Mouse (Mus musculus): ENCODE measurements at regions not wholly inside any gene's neighbourhood (a gene's known extent, or its start where the extent isn't known, plus 50 kb on each side); places are given as distances from the start of the nearest gene placed in this dataset.

GRCm38 (mm10) chr1:73142845-73143244, 127.1 kb upstream of the Tnp1 start:
- H3K36me3 ChIP-seq (ENCODE audit: control insufficient read depth, insufficient read depth, low read length), result no peaks in the 10 kb centered on the region
- H3K27ac ChIP-seq (ENCODE audit: low read depth, low read length), result no peak overlapping the region
- H3K4me3 ChIP-seq (ENCODE audit: low read depth, low read length), result no peak overlapping the region
- no peak overlapping the region for H3K9ac ChIP-seq (replicated peaks; ENCODE audit: low read depth, low read length)
- no peaks in the 10 kb centered on the region for H3K9me3 ChIP-seq (ENCODE audit: control insufficient read depth, low read length)
- 88% methylated on average over 8 of the region's 8 CpGs for WGBS
- H3K27me3 ChIP-seq (ENCODE audit: control insufficient read depth, insufficient read depth, low read length), result no peaks in the 10 kb centered on the region
- no peak overlapping the region for H3K4me2 ChIP-seq (ENCODE audit: low read depth, low read length)
- no peaks in the 10 kb centered on the region for H3K4me1 ChIP-seq (ENCODE audit: control insufficient read depth, insufficient read depth, low read length)
- no peak for ATAC-seq (ENCODE audit: low read depth)

GRCm38 (mm10) chr1:73140557-73141345, 125.0 kb upstream of the Tnp1 start:
- Histone ChIP-seq H3K4me2 (ENCODE audit: low read depth, low read length) (no peak overlapping the region), H3K9me3 (ENCODE audit: control insufficient read depth, low read length) (no peaks in the 10 kb centered on the region), H3K27me3 (ENCODE audit: control insufficient read depth, insufficient read depth, low read length) (no peaks in the 10 kb centered on the region), H3K4me1 (ENCODE audit: control insufficient read depth, insufficient read depth, low read length) (no peaks in the 10 kb centered on the region), H3K4me3 (ENCODE audit: low read depth, low read length) (no peak overlapping the region), H3K9ac (replicated peaks; ENCODE audit: low read depth, low read length) (no peak overlapping the region), H3K36me3 (ENCODE audit: control insufficient read depth, insufficient read depth, low read length) (no peaks in the 10 kb centered on the region), H3K27ac (ENCODE audit: low read depth, low read length) (no peak overlapping the region)
- no peak for ATAC-seq (ENCODE audit: low read depth)
- 66% methylated on average over 7 of the region's 7 CpGs for WGBS

DNA sequence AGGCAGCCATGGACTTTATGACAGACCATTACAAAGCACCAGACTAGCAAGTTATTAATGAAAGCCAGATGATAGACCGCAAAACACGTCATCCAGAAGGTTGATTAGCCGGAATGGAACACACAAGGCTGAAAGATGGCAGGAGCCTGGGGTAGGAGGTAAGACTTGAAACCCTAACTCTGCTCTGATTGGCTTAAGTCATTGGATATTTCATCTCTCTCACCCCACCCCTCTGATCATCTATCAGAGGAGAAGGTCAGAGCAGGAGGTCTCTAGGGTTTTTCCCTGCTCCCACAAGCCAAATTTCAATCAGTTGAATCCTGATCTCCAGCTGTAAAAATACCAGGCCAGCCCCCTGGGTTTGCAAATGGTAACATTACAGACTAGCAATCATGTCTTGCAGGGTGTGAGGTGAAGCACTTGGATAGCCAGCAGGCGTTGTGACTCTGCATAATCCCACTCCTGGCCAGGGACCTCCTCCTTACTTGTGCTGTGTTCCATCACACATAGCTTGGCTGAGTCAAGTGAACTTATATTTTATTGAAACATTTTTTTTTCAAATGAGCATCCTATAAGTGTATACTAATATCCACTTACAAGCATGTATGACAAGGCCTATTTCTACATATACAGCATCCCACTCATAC, 114.6 kb upstream of the Tnp1 start:
- H3K27ac ChIP-seq (ENCODE audit: low read depth, low read length), result no peak overlapping the region
- ATAC-seq (ENCODE audit: low read depth), result no peak
- H3K27me3 ChIP-seq (ENCODE audit: control insufficient read depth, insufficient read depth, low read length), result no peaks in the 10 kb centered on the region
- no peak overlapping the region for H3K9ac ChIP-seq (replicated peaks; ENCODE audit: low read depth, low read length)
- H3K4me3 ChIP-seq (ENCODE audit: low read depth, low read length), result no peak overlapping the region
- H3K4me2 ChIP-seq (ENCODE audit: low read depth, low read length), result no peak overlapping the region
- WGBS, result 89% methylated on average over 4 of the region's 4 CpGs
- H3K4me1 ChIP-seq (ENCODE audit: control insufficient read depth, insufficient read depth, low read length), result no peaks in the 10 kb centered on the region
- no peaks in the 10 kb centered on the region for H3K36me3 ChIP-seq (ENCODE audit: control insufficient read depth, insufficient read depth, low read length)
- no peaks in the 10 kb centered on the region for H3K9me3 ChIP-seq (ENCODE audit: control insufficient read depth, low read length)

- ATAC-seq (ENCODE audit: low read depth), result no peak
- Histone ChIP-seq H3K27ac (ENCODE audit: low read depth, low read length) (no peak overlapping the region), H3K9ac (replicated peaks; ENCODE audit: low read depth, low read length) (no peak overlapping the region), H3K4me3 (ENCODE audit: low read depth, low read length) (no peak overlapping the region), H3K9me3 (ENCODE audit: control insufficient read depth, low read length) (no peaks in the 10 kb centered on the region), H3K36me3 (ENCODE audit: control insufficient read depth, insufficient read depth, low read length) (no peaks in the 10 kb centered on the region), H3K4me2 (ENCODE audit: low read depth, low read length) (no peak overlapping the region), H3K27me3 (ENCODE audit: control insufficient read depth, insufficient read depth, low read length) (no peaks in the 10 kb centered on the region), H3K4me1 (ENCODE audit: control insufficient read depth, insufficient read depth, low read length) (no peaks in the 10 kb centered on the region)
- WGBS, result 91% methylated on average over 9 of the region's 9 CpGs
These were observed 107.3 kb upstream of the Tnp1 start for GRCm38 (mm10) chr1:73123012-73123411.

GRCm38 (mm10) chr1:73118661-73119060, 103.0 kb upstream of the Tnp1 start:
- Histone ChIP-seq H3K27ac (ENCODE audit: low read depth, low read length) (no peak overlapping the region), H3K9me3 (ENCODE audit: control insufficient read depth, low read length) (no peaks in the 10 kb centered on the region), H3K4me1 (ENCODE audit: control insufficient read depth, insufficient read depth, low read length) (no peaks in the 10 kb centered on the region), H3K4me2 (ENCODE audit: low read depth, low read length) (no peak overlapping the region), H3K27me3 (ENCODE audit: control insufficient read depth, insufficient read depth, low read length) (no peaks in the 10 kb centered on the region), H3K4me3 (ENCODE audit: low read depth, low read length) (no peak overlapping the region), H3K36me3 (ENCODE audit: control insufficient read depth, insufficient read depth, low read length) (no peaks in the 10 kb centered on the region), H3K9ac (replicated peaks; ENCODE audit: low read depth, low read length) (no peak overlapping the region)
- WGBS, result 55% methylated on average over 6 of the region's 6 CpGs
- no peak for ATAC-seq (ENCODE audit: low read depth)

GRCm38 (mm10) chr1:73116526-73116925, 100.8 kb upstream of the Tnp1 start:
- no peak for ATAC-seq (ENCODE audit: low read depth)
- Histone ChIP-seq H3K4me2 (ENCODE audit: low read depth, low read length) (no peak overlapping the region), H3K36me3 (ENCODE audit: control insufficient read depth, insufficient read depth, low read length) (no peaks in the 10 kb centered on the region), H3K4me1 (ENCODE audit: control insufficient read depth, insufficient read depth, low read length) (no peaks in the 10 kb centered on the region), H3K4me3 (ENCODE audit: low read depth, low read length) (no peak overlapping the region), H3K27ac (ENCODE audit: low read depth, low read length) (no peak overlapping the region), H3K9me3 (ENCODE audit: control insufficient read depth, low read length) (no peaks in the 10 kb centered on the region), H3K9ac (replicated peaks; ENCODE audit: low read depth, low read length) (no peak overlapping the region), H3K27me3 (ENCODE audit: control insufficient read depth, insufficient read depth, low read length) (no peaks in the 10 kb centered on the region)
- WGBS, result 19% methylated on average over 2 of the region's 2 CpGs

DNA sequence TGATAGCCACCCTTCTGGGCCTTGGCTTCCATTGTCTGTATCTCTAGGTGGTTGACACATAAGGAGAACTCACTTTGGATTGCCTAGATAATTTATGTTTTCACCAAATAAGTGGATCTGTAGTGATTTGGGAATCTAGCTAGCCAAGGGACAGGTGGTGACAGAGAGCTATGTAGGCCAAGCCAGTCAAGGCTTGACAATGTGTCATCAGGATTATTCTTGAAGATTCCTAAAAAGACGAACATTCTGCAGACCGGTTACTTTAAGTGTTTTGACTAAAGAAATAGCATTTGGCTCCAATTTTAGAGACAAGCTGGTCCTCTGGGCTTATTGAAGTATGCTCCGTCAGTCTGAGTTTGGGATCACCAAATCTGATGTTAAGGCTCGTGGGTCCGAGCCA, 100.1 kb upstream of the Tnp1 start:
- Histone ChIP-seq H3K27ac (ENCODE audit: low read depth, low read length) (no peak overlapping the region), H3K36me3 (ENCODE audit: control insufficient read depth, insufficient read depth, low read length) (no peaks in the 10 kb centered on the region), H3K9ac (replicated peaks; ENCODE audit: low read depth, low read length) (no peak overlapping the region), H3K4me3 (ENCODE audit: low read depth, low read length) (no peak overlapping the region), H3K27me3 (ENCODE audit: control insufficient read depth, insufficient read depth, low read length) (no peaks in the 10 kb centered on the region), H3K4me2 (ENCODE audit: low read depth, low read length) (no peak overlapping the region), H3K9me3 (ENCODE audit: control insufficient read depth, low read length) (no peaks in the 10 kb centered on the region), H3K4me1 (ENCODE audit: control insufficient read depth, insufficient read depth, low read length) (no peaks in the 10 kb centered on the region)
- 93% methylated on average over 5 of the region's 5 CpGs for WGBS
- no peak for ATAC-seq (ENCODE audit: low read depth)

DNA sequence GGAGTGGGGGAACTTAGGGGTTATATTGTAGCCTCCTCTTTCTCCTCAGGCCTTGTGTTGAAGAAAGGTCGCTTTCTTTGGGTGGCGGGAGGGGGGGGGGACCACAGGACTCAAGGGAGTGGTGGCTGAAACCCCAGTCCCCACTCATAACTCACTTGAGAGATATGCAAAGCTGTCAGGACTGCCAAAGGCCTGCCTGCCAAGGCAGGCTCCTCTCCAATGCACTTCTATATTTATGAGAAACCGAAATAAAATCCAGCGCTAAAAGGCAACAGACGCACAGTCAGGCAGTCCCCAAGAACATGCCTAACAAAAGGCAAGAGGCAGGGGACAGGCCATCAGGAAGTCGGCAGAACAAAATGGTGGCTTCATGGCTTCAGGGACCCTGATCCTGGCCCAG, 97.4 kb upstream of the Tnp1 start:
- ATAC-seq (ENCODE audit: low read depth), result no peak
- H3K4me1 ChIP-seq (ENCODE audit: control insufficient read depth, insufficient read depth, low read length), result no peaks in the 10 kb centered on the region
- H3K36me3 ChIP-seq (ENCODE audit: control insufficient read depth, insufficient read depth, low read length), result no peaks in the 10 kb centered on the region
- H3K27me3 ChIP-seq (ENCODE audit: control insufficient read depth, insufficient read depth, low read length), result no peaks in the 10 kb centered on the region
- no peak overlapping the region for H3K27ac ChIP-seq (ENCODE audit: low read depth, low read length)
- no peak overlapping the region for H3K4me2 ChIP-seq (ENCODE audit: low read depth, low read length)
- no peak overlapping the region for H3K4me3 ChIP-seq (ENCODE audit: low read depth, low read length)
- no peak overlapping the region for H3K9ac ChIP-seq (replicated peaks; ENCODE audit: low read depth, low read length)
- 95% methylated on average over 6 of the region's 6 CpGs for WGBS
- no peaks in the 10 kb centered on the region for H3K9me3 ChIP-seq (ENCODE audit: control insufficient read depth, low read length)

- no peak overlapping the region for H3K27ac ChIP-seq (ENCODE audit: low read depth, low read length)
- ATAC-seq (ENCODE audit: low read depth), result no peak
- no peak overlapping the region for H3K9ac ChIP-seq (replicated peaks; ENCODE audit: low read depth, low read length)
- H3K4me2 ChIP-seq (ENCODE audit: low read depth, low read length), result no peak overlapping the region
- H3K9me3 ChIP-seq (ENCODE audit: control insufficient read depth, low read length), result no peaks in the 10 kb centered on the region
- 83% methylated on average over 3 of the region's 3 CpGs for WGBS
- H3K4me1 ChIP-seq (ENCODE audit: control insufficient read depth, insufficient read depth, low read length), result no peaks in the 10 kb centered on the region
- H3K36me3 ChIP-seq (ENCODE audit: control insufficient read depth, insufficient read depth, low read length), result no peaks in the 10 kb centered on the region
- no peaks in the 10 kb centered on the region for H3K27me3 ChIP-seq (ENCODE audit: control insufficient read depth, insufficient read depth, low read length)
- no peak overlapping the region for H3K4me3 ChIP-seq (ENCODE audit: low read depth, low read length)
These were observed 97.0 kb upstream of the Tnp1 start for GRCm38 (mm10) chr1:73112711-73113110.

Data from neural tube, embryonic 14.5 days (tissue).